Mouse (Mus musculus) embryonic fibroblast, embryonic 13.5 days (primary cell): Measurements from ENCODE around the gene Lamc2. TPM values are rescaled to one million over a fixed set of nuclear protein-coding genes. Genes with fewer than 3 reads are reported as not detected.

Experiments
- H3K27ac ChIP-seq: 2 replicates; pipeline ENCODE4 v1.5.1; 2012; ENCODE audit warnings: low read length, control low read depth, inconsistent platforms; ENCODE audit not compliant: insufficient read depth
- H3K4me1 ChIP-seq: 2 replicates; pipeline ENCODE4 v1.6.1; 2011; ENCODE audit warnings: low read length; ENCODE audit not compliant: control insufficient read depth, insufficient read depth
- H3K4me3 ChIP-seq: 2 replicates; pipeline ENCODE4 v1.5.1; 2011; ENCODE audit warnings: mild to moderate bottlenecking, control low read depth, low read length; ENCODE audit not compliant: insufficient read depth
- CTCF ChIP-seq: IDR thresholded peaks from 2 replicates; pipeline ENCODE4 v1.5.1; 2011; ENCODE audit warnings: mild to moderate bottlenecking, control low read depth, low read length, moderate library complexity, borderline replicate concordance; ENCODE audit not compliant: insufficient read depth
- POLR2A ChIP-seq: IDR thresholded peaks from 2 replicates; pipeline ENCODE4 v1.6.1; 2011; ENCODE audit warnings: low read depth, mild to moderate bottlenecking, control low read depth, low read length, moderate library complexity
- polyA plus RNA-seq: library from polyadenylated mRNA; stranded (reverse); fragments of >200 nt; gene quantifications from 2 replicates; pipeline ENCODE4 v1.2.4, GENCODE M21; 2011; ENCODE audit warnings: low read depth; ENCODE audit not compliant: missing spikeins, insufficient read length

The Lamc2 gene
- polyA plus RNA-seq, 1 experiment = 3.3 TPM

DNA sequence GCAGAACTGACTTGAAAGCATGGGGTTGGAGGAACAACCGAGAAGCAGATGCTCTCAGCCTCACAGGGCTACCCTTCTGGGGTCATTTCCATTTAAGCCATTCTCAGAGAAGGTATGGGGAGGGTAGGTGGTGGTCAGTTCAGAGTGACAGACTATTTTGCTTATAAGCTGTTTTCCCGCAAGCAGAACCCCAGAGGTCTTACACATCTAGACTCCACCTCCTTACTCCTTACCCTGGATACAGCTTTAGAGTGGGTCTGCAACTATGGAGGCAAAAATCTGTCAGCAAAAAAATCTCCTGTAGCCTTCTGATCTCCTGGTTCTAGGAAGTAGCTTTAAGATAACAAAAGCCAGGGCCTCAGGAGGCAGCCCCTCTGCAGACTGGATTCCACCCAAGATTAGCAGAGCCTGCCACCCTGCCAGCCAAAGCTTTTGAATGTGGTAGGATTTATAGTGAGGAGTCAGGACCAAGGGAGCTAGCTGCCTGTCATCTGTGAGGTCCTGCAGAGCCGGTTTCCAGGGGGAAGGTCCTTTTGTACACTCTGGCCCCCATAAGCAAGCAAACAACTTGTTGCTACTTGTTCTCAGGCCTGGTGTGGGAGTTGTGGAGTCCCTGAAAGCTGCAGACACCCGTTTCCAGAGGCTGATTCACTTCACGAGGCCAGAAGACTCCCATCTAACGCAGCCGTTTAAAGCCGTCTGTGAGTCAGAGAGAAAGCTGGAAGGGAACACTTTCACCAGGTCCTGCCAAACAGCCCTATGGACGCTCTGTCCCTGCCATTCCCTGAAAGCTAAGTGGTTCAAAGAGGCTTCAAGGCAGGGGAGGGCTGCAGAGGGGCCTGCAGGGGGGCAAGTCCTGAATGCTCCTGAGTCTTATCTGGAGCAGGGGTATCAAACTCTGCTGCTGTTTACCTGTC is 52.1 kb downstream of the Lamc2 start:
- TF ChIP-seq POLR2A (no peak), CTCF (no peak)
- Histone ChIP-seq H3K27ac (peak overlapping the region; percentile 88), H3K4me1 (peaks cover 16% of the 10 kb centered on the region), H3K4me3 (no peak overlapping the region)

DNA sequence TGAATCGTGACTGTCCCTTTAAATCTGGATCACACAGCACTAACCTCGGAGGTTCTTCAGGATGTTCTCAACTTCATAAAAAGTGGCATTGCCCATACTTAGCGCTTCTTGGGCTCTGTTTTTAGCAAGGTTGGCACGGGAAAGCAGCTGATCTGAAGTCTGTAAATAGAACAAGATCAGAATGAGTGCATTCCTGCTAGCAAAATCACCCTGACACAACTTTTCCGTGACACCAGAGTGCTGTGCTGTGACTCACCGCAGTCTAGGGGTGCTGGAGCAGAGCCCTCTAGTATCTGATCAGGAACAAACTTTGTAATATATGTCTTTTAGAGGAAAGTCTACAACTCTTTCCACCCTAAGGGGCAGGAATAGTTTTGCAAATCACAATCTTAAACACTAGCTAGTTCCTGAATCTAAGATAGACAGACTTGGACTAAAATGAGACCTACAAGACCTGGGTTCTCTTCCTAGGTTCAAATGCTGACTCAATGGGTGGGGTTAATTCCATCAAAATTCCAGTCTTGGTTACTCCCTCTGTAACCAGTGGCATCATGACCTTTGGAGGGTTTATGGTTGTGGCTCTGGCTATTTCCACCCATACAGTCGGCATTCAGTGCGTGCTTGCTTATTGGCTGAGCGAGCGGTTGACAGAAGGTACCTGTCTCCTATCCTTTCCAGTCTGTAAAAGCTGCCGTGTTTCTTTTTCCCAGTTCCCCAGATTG is 56.1 kb downstream of the Lamc2 start:
- Histone ChIP-seq H3K27ac (peak overlapping the region; percentile 99), H3K4me3 (no peak overlapping the region), H3K4me1 (peaks cover 25% of the 10 kb centered on the region)
- TF ChIP-seq CTCF (no peak), POLR2A (no peak)

DNA sequence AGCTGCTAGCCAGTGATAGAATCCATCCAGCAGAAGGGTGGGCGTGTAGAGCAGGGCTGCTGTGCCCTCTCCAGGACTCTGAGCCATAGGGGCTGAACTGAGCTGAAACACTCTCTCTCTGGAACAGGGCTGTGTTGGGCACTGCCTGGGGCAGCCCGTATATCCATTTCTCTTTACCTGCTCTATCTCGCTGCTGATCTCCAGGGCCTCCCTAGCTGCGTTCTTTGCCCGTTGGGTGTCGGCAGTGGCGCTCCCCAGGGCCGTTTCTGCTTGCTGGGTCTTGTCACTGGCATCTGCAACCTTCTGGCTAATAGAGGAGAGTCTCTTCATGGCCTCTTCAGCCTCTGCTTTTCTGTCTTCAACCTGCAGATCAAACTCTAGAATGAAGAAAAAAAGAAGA is 57.5 kb downstream of the Lamc2 start:
- no peak overlapping the region for H3K4me3 ChIP-seq
- TF ChIP-seq CTCF (no peak), POLR2A (no peak)
- H3K4me1 ChIP-seq = peaks cover 20% of the 10 kb centered on the region

DNA sequence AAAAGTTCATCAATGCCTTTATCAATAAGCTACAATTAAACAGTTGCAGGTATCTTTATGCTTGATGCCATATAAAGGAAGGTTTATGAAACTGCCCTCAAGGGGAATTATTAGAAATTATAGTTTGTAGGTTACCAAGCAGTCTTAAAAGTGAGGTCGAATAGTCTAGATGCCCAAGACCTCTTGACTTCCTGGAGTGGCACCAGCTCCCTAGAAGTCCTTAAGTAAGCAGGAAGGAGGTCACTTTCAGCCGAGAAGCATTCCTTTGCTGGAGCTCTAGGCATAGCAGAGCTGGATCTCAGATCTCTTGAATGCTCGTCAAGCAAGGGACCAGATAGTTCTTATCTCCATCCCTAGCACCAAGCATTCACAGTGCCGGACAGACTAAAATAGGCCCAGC is 58.6 kb downstream of the Lamc2 start:
- Histone ChIP-seq H3K4me3 (no peak overlapping the region), H3K4me1 (peaks cover 19% of the 10 kb centered on the region), H3K27ac (no peak overlapping the region)
- TF ChIP-seq CTCF = no peak
- no peak for TF ChIP-seq POLR2A

More for the DNA sequence above, 57.5 kb downstream of the Lamc2 start:
- H3K27ac ChIP-seq = peak overlapping the region; percentile 99; the same call in 1 of the 2 replicates

DNA sequence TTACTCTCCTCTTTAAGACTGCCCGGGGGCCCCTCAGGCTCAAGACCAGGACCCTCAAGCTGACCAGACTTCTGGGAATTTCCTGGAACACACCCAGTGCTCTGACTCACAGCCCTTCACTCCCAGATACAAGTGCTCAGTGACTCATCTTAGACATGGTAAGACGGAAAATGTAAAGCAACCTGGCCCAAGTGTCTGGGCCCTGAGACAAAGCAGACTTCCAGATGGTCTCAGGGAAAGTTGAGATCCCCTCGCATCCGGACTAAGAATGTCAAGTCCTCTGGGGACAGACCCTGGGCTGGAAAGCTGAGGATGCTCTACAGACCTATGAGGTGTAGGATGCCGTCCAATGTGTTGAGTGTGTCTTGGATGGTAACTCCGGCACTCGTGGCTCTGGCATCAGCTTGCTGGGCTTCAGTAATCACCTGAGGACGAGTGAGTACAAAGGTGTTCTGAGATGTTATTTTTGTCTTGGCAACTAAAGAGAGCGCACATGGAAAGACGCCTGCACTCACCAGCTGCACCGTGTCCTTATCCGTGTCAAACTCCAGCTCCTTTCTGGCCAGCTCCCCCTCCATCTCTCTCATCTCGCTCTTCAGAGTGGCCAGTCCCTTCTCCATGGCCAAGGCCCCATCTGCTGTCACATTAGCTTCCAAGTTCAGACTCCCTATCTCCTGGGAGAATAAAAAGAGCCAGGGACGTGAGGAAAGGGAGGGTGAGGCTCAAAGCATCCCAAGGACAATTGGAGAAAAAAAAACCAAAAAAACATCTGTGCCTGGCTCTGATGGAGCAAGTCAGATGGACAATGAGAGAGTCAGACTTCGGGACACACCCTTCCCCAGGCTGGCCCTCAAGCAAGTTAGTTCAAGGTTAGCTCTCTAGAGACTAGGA is 59.5 kb downstream of the Lamc2 start:
- Histone ChIP-seq H3K4me1 (peaks cover 19% of the 10 kb centered on the region), H3K27ac (peak overlapping the region; percentile 78), H3K4me3 (no peak overlapping the region)
- no peak for TF ChIP-seq CTCF
- no peak for TF ChIP-seq POLR2A

DNA sequence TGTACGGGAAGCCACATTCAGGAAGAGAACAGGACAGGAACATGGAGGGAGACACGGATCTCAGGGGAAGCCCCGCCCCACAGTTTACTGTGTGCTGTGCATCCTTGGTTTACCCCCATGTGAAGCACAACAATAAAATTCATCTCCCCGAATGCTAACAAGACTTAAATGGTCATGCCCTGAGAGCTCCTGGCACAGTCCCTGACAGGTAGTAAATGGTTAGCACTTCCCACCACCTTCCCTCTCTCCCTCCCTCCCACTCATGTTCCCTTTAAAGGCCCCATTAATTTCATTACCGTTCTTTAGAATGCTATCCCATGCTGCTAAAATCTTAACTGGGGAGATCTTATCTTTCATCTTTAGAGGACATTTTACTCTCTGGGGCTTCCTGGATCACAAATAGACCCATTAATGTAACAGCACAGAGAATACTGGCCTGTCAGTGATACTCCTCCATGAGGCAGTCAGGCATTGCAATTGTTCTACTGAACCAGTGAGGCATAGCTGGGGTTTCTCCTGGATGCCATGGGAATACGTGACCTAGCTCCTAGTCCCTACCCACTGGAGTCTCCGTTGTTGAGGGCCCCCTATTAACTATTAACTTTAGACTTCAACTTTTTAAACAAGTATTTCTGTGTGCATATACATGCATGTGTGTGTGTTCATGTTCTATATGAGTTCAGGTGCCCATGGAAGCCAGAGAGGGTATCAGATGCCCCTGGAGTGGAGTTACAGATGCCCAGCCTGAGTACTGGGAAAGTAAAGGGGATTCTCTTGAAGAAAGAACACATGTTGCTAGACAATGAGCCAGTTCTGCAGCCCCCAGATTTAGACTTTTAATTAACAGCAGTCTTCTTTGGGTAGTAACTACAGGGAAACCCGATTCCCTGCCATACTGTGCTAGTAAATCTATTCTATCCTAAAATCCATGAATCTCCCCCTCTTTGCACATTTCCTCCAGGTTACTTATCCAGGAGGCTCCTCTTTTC is 60.7 kb downstream of the Lamc2 start:
- H3K4me3 ChIP-seq = no peak overlapping the region
- TF ChIP-seq POLR2A = no peak
- H3K4me1 ChIP-seq = peaks cover 19% of the 10 kb centered on the region
- H3K27ac ChIP-seq = peak overlapping the region; percentile 66; the same call in 1 of the 2 replicates

DNA sequence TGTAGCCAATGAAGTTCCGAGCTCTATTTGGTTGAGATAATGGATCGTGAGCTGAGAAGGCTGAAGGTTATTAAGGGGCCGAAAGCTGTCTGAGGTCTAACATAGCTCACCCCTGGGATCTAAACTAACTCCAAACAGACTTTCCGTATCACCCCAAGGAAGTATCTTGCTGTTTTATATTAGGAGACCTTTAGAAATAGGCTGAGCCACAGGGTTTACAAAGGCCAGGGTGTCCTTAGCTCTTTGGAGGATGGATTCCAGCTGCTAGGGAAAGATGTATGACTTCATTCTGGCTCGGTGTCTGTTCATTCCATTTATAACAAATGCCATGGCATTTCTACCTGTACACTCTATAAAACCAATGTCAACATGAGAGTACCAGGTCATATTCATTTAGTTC is 61.7 kb downstream of the Lamc2 start:
- TF ChIP-seq POLR2A (no peak), CTCF (no peak)
- Histone ChIP-seq H3K4me1 (peaks cover 15% of the 10 kb centered on the region), H3K27ac (no peak overlapping the region), H3K4me3 (no peak overlapping the region)

DNA sequence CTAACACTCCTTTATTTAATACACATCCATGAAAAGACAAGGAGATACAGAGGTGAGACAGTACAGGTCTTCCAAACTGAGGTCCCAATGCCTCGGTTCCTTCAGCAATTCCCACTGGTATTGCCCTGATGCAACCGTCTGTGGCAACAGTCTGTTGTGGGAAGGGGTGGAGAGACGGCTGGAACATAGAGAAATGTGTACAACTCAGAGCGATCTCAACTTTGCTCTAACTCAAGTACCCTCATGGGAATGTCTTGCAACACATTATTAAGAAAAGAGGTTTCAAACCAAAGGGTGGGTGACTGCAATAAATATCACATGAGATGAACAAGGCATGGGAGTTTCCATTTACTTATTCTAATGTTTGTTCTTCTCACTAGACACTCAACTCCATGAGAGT is 63.5 kb downstream of the Lamc2 start:
- H3K4me3 ChIP-seq = no peak overlapping the region
- H3K27ac ChIP-seq = no peak overlapping the region
- peaks cover 13% of the 10 kb centered on the region; the same call in 1 of the 2 replicates for H3K4me1 ChIP-seq
- TF ChIP-seq CTCF (no peak), POLR2A (no peak)

DNA sequence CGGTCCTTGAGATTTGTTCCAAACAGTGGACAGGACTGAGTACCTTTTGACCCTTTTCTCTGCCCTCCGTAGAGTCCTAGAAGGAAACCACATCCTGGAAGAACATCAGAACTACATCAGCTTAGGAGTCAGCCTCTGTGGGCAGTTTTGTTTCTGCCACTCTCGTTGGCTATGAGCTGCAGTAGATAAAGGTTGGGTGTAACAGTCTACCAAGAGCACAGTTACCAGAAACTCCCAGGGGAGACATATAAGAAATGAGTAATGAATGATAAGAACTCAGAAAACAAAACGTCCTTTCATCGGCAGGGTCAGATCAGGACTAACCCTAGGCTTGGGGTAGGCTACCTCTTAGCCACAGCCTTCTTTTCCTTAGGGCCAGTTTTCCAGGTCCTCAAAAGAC is 64.9 kb downstream of the Lamc2 start:
- H3K27ac ChIP-seq = peak overlapping the region; percentile 12; the same call in 1 of the 2 replicates

More for the DNA sequence above, 64.9 kb downstream of the Lamc2 start:
- TF ChIP-seq POLR2A = no peak
- no peak for TF ChIP-seq CTCF
- H3K4me1 ChIP-seq = peaks cover 8% of the 10 kb centered on the region; the same call in 1 of the 2 replicates
- no peak overlapping the region for H3K4me3 ChIP-seq
